Mouse (Mus musculus): ENCODE data around the gene Slc25a22.

DNA sequence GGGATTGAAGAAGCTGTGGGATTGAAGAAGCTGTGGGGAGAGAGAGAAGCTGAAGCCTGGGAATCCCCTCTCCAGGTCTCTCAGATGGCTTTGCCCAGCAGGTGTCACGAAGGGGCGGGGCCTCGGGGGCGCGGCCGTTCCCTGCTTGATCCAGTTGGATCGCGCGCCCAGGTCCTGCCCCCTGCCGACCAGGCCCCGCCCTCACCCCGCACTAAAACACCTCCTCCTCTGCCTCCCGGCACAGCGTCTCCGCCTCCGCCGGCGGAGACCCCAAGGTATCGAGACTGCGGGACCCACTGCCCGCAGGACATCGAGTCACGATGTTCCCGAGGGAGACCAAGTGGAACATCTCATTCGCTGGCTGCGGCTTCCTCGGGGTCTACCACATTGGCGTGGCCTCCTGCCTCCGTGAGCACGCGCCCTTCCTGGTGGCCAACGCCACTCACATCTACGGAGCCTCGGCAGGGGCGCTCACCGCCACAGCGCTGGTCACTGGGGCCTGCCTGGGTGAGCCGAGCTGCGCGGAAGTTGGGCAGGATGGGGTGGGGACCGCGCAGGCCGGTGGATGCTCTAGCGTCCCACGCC is 17.4 kb upstream of the Slc25a22 start, which contains the start of gene Pnpla2:
- TF ChIP-seq CTCF (IDR thresholded peaks at IDR 0.05; ENCODE audit: borderline replicate concordance, extremely low read depth, insufficient read depth, insufficient read length) (no peak), POLR2A (IDR thresholded peaks at IDR 0.05; ENCODE audit: borderline replicate concordance, extremely low read depth, insufficient read depth, insufficient read length, poor library complexity, severe bottlenecking) (peak; percentile 49; the same call in 1 of the 2 replicates)
